22 mouse cellular contexts compared by ENCODE assay signal in genomic region chr15:41359276-41359675, GRCm38 (mm10).
A peak's percentile ranks its signal among the peaks of the same experiment; 100 is the strongest.
DNase-seq lines count a peak whose midpoint lies in the region; ATAC-seq lines count a peak whose summit lies in the region.
"Had no signal": no experiment of that assay in that cellular context is flagged by ENCODE, and none has a peak within 500 bp of the region (broad histone marks: within the 10 kb centered on the region; RNA-seq: fewer than 3 reads in every experiment).

No protein-coding gene starts in this region.

- no peak for ATAC-seq in cerebellum, adult (ENCODE audit: insufficient number of reproducible peaks, low FRiP score, low TSS enrichment)
- ATAC-seq: forebrain, embryonic 14.5 days; hindbrain, embryonic 16.5 days; lung, postnatal 0 days had no signal

- intact Hi-C loops in gastrocnemius, postnatal 36 days (cut with DNase I), result no loop called here

- peak; percentile 31 for DNase-seq in cerebellum, adult 11 months
- DNase-seq in cerebellum, adult 9-10 months, result peak; percentile 57
- peak; percentile 31 to 51 for DNase-seq in cerebellum, postnatal 36 days
- DNase-seq in urinary bladder, postnatal 36 days (ENCODE audit: low spot score in 2 of 2), result no peak
- no peak for DNase-seq in urinary bladder, postnatal 25 days (ENCODE audit: low spot score)
- DNase-seq in gastrocnemius, postnatal 36 days, result no peak
- DNase-seq: adrenal gland, postnatal 14 days; gastrocnemius, postnatal 14 days; heart, adult 11 months; kidney, adult 18-20 months; kidney, postnatal 36 days; liver, embryonic 13.5 days; lung, adult 18-20 months; lung, postnatal 4 days; midbrain, embryonic 14.5 days; retina, postnatal 1 day; right cerebral cortex, postnatal 14 days; thymus, postnatal 4 days had no signal

Comparison
In these comparisons a context has a peak if more than half of its experiments do, and no peak if none do; other contexts are left out.
1. DNase-seq: peak in cerebellum, adult 11 months (single experiment), cerebellum, adult 9-10 months (single experiment) and cerebellum, postnatal 36 days (2 of 2); none in urinary bladder, postnatal 36 days (0 of 2), urinary bladder, postnatal 25 days (single experiment) and gastrocnemius, postnatal 36 days (0 of 2).